Mouse (Mus musculus) stomach, postnatal 0 days (tissue): ENCODE results near the gene Arl4a. TPM values are rescaled to one million over a fixed set of nuclear protein-coding genes. Genes with fewer than 3 reads are reported as not detected.

Experiments
- ATAC-seq: fragments of 200-750 bp; cut with Nextera tagmentation; 2 replicates; pipeline ENCODE4 v1.8.0; 2017; ENCODE audit not compliant: low FRiP score, low TSS enrichment
- DNase-seq: peaks from one replicate; pipeline ENCODE4 v3.0.0-alpha.2; 2016; ENCODE audit warnings: low spot score
- H3K27ac ChIP-seq: fragments of 300-500 bp; sonication (generic); replicated peaks from 2 replicates; pipeline ENCODE4 v1.5.1; 2014; ENCODE audit warnings: mild to moderate bottlenecking, control low read depth
- H3K27me3 ChIP-seq: fragments of 300-500 bp; sonication (generic); 2 replicates; pipeline ENCODE4 v1.6.1; 2014; ENCODE audit warnings: low read length; ENCODE audit not compliant: control insufficient read depth, insufficient read depth
- H3K36me3 ChIP-seq: fragments of 300-500 bp; sonication (generic); 2 replicates; pipeline ENCODE4 v1.6.1; 2014; ENCODE audit warnings: low read length, mixed read lengths; ENCODE audit not compliant: control insufficient read depth, insufficient read depth
- H3K4me1 ChIP-seq: fragments of 300-500 bp; sonication (generic); replicated peaks from 2 replicates; pipeline ENCODE4 v1.6.1; 2014; ENCODE audit warnings: antibody characterized with exemption; ENCODE audit not compliant: control insufficient read depth, insufficient read depth
- H3K4me2 ChIP-seq: fragments of 300-500 bp; sonication (generic); replicated peaks from 2 replicates; pipeline ENCODE4 v1.6.1; 2014; ENCODE audit warnings: low read depth, mild to moderate bottlenecking, control low read depth, moderate library complexity
- H3K4me3 ChIP-seq: fragments of 300-500 bp; sonication (generic); 2 replicates; pipeline ENCODE4 v1.5.1; 2014; ENCODE audit warnings: low read depth, low read length, control low read depth
- H3K9ac ChIP-seq: fragments of 300-500 bp; sonication (generic); 2 replicates; pipeline ENCODE4 v1.6.1; 2014; ENCODE audit warnings: mild to moderate bottlenecking, low read length, control low read depth, mixed read lengths
- H3K9me3 ChIP-seq: fragments of 300-500 bp; sonication (generic); 2 replicates; pipeline ENCODE4 v1.6.1; 2016; ENCODE audit warnings: low read length; ENCODE audit not compliant: control insufficient read depth
- CTCF ChIP-seq: IDR thresholded peaks from 2 replicates; pipeline ENCODE4 v1.5.1; 2016; ENCODE audit warnings: antibody characterized with exemption, low read depth, mild to moderate bottlenecking, moderate library complexity
- EP300 ChIP-seq: optimal IDR thresholded peaks from 2 replicates; pipeline ENCODE3; 2016; ENCODE audit warnings: antibody characterized with exemption
- WGBS: fragments of 180-500 bp; shearing (Covaris S2); extraction: QIAGEN DNeasy Blood & Tissue Kit; methylation state at CpG from one replicate; pipeline ENCODE4 v1.1.7; 2014; 5-methylcytosine and 5-hydroxymethylcytosine counted together
- polyA plus RNA-seq: library from polyadenylated mRNA; unstranded; fragments of >200 nt; fragmentation: Nextera tagmentation; extraction: Ambion mirVana; gene quantifications from 2 replicates; pipeline ENCODE4 v1.2.1, GENCODE M21; 2015

Gene Arl4a
- polyA plus RNA-seq, 1 experiment from 2014 or later = 38.5 TPM

GRCm38 (mm10) chr12:39990830-39991780 is 46.7 kb downstream of the Arl4a start:
- Histone ChIP-seq H3K27ac (no peak overlapping the region), H3K27me3 (no peaks in the 10 kb centered on the region), H3K36me3 (no peaks in the 10 kb centered on the region), H3K9ac (no peak overlapping the region), H3K4me2 (no peak overlapping the region), H3K4me3 (no peak overlapping the region), H3K4me1 (no peaks in the 10 kb centered on the region), H3K9me3 (no peaks in the 10 kb centered on the region)
- DNase-seq (no peak), ATAC-seq (no peak)
- no peak for TF ChIP-seq EP300
- TF ChIP-seq CTCF = no peak
- 62% methylated on average over 4 of the region's 4 CpGs for WGBS

- Histone ChIP-seq H3K9me3 (no peaks in the 10 kb centered on the region), H3K36me3 (no peaks in the 10 kb centered on the region), H3K27ac (no peak overlapping the region), H3K4me1 (no peaks in the 10 kb centered on the region), H3K9ac (no peak overlapping the region), H3K4me3 (no peak overlapping the region), H3K4me2 (no peak overlapping the region), H3K27me3 (no peaks in the 10 kb centered on the region)
- TF ChIP-seq EP300 (no peak), CTCF (no peak)
- DNase-seq (no peak), ATAC-seq (no peak)
- 92% methylated on average over 4 of the region's 4 CpGs for WGBS
Measured at GRCm38 (mm10) chr12:39989136-39989535, 48.7 kb downstream of the Arl4a start.

GRCm38 (mm10) chr12:39987177-39987576 is 50.6 kb downstream of the Arl4a start:
- no peak for TF ChIP-seq EP300
- TF ChIP-seq CTCF = no peak
- WGBS = 93% methylated on average over 4 of the region's 4 CpGs
- no peaks in the 10 kb centered on the region for H3K36me3 ChIP-seq
- DNase-seq = no peak
- ATAC-seq = no peak
- no peak overlapping the region for H3K4me3 ChIP-seq
- H3K9me3 ChIP-seq = no peaks in the 10 kb centered on the region
- H3K4me1 ChIP-seq = no peaks in the 10 kb centered on the region
- no peak overlapping the region for H3K4me2 ChIP-seq
- H3K9ac ChIP-seq = no peak overlapping the region
- H3K27me3 ChIP-seq = no peaks in the 10 kb centered on the region
- no peak overlapping the region for H3K27ac ChIP-seq

DNA sequence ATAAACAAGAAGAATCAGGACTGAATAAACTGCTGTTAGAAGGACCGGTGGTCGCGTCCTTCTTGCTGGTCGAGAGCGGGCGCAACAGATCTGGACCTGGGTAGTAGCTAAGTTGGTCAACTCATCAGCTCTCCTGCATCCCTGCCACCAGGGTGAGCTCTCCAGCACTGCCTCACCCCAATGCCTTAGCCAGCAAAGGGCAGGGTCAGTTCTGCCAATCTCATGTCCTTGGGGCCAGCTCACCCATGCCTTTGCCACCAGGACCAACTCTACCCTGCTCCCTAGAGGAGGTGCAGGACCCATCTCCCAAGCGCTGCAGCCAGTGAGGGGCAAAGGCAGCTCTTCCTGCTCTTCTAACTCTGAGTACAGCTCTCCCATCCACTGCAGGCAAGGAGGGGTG is 52.2 kb downstream of the Arl4a start:
- TF ChIP-seq EP300 (no peak), CTCF (0 out of 2 replicates have a peak, but pooled peaks have one; percentile 25)
- Histone ChIP-seq H3K27ac (no peak overlapping the region), H3K9ac (no peak overlapping the region), H3K36me3 (no peaks in the 10 kb centered on the region), H3K9me3 (no peaks in the 10 kb centered on the region), H3K4me1 (no peaks in the 10 kb centered on the region), H3K4me3 (no peak overlapping the region), H3K27me3 (no peaks in the 10 kb centered on the region), H3K4me2 (no peak overlapping the region)
- WGBS = 97% methylated on average over 7 of the region's 7 CpGs
- no peak for DNase-seq
- no peak for ATAC-seq

GRCm38 (mm10) chr12:39979792-39980191 is 58.0 kb downstream of the Arl4a start:
- Histone ChIP-seq H3K27me3 (no peaks in the 10 kb centered on the region), H3K36me3 (no peaks in the 10 kb centered on the region), H3K4me3 (no peak overlapping the region), H3K9ac (no peak overlapping the region), H3K4me1 (no peaks in the 10 kb centered on the region), H3K27ac (no peak overlapping the region), H3K4me2 (no peak overlapping the region), H3K9me3 (no peaks in the 10 kb centered on the region)
- 79% methylated on average over 1 of the region's 1 CpGs for WGBS
- ATAC-seq (no peak), DNase-seq (no peak)
- TF ChIP-seq CTCF (no peak), EP300 (no peak)

GRCm38 (mm10) chr12:39979066-39979465 is 58.8 kb downstream of the Arl4a start:
- DNase-seq = no peak
- Histone ChIP-seq H3K4me3 (no peak overlapping the region), H3K27ac (no peak overlapping the region), H3K9ac (no peak overlapping the region), H3K27me3 (no peaks in the 10 kb centered on the region), H3K36me3 (no peaks in the 10 kb centered on the region), H3K4me1 (no peaks in the 10 kb centered on the region), H3K9me3 (no peaks in the 10 kb centered on the region), H3K4me2 (no peak overlapping the region)
- no peak for TF ChIP-seq CTCF
- no peak for TF ChIP-seq EP300
- ATAC-seq = no peak
- WGBS = 91% methylated on average over 5 of the region's 5 CpGs
